Mouse (Mus musculus): ENCODE results near the gene Gbgt1. TPM values are rescaled to one million over a fixed set of nuclear protein-coding genes. Genes with fewer than 3 reads are reported as not detected.

Gbgt1 gene
- total and polyA plus RNA-seq, 3 experiments: 0.11 TPM; not detected in 2

GRCm38 (mm10) chr2:28495207-28495756 lies 1.4 kb upstream of the Gbgt1 start (continued):
- TF ChIP-seq TBP (IDR thresholded peaks at IDR 0.05; ENCODE audit: low read depth, low read length) (0 out of 2 replicates have a peak, but pooled peaks have one; percentile 36), CTCF (IDR thresholded peaks at IDR 0.05 in 2 of 3, conservative IDR thresholded peaks at IDR 0.05 in 1 of 3; ENCODE audit: control insufficient read depth in 1 of 3, insufficient read depth in 1 of 3, low read depth in 2 of 3, low read length in 3 of 3, poor library complexity in 1 of 3, severe bottlenecking in 1 of 3) (peak; percentile 28 to 75 (median 72)), ZKSCAN1 (IDR thresholded peaks at IDR 0.05; ENCODE audit: low read depth, low read length) (no peak; the same call in 1 of the 2 replicates), MAZ (IDR thresholded peaks at IDR 0.05; ENCODE audit: low read depth, low read length) (no peak), ELF1 (IDR thresholded peaks at IDR 0.05; ENCODE audit: low read depth, low read length) (no peak), NELFE (IDR thresholded peaks at IDR 0.05; ENCODE audit: low read depth, low read length) (no peak), HCFC1 (IDR thresholded peaks at IDR 0.05; ENCODE audit: low read depth, low read length) (no peak), MXI1 (IDR thresholded peaks at IDR 0.05; ENCODE audit: low read depth, low read length) (peak; percentile 66; the same call in 1 of the 2 replicates), NRF1 (IDR thresholded peaks at IDR 0.05; ENCODE audit: insufficient read depth, low read depth, low read length, poor library complexity, severe bottlenecking) (no peak), TAL1 (IDR thresholded peaks at IDR 0.05; ENCODE audit: low read length) (no peak), SMC3 (IDR thresholded peaks at IDR 0.05; ENCODE audit: low read depth, low read length) (peak; percentile 40), EP300 (IDR thresholded peaks at IDR 0.05; ENCODE audit: low read depth in 1 of 2, low read length in 2 of 2) (peak in 1 of 2 experiments; percentile 14; a peak in 1 of 4 replicates), GATA1 (IDR thresholded peaks at IDR 0.05; ENCODE audit: low read depth, low read length) (no peak), E2F4 (IDR thresholded peaks at IDR 0.05; ENCODE audit: borderline replicate concordance, low read depth, low read length) (no peak), ZNF384 (IDR thresholded peaks at IDR 0.05; ENCODE audit: low read depth, low read length) (peak; percentile 95), USF2 (IDR thresholded peaks at IDR 0.05; ENCODE audit: borderline replicate concordance in 1 of 2, insufficient read depth in 1 of 2, low read depth in 1 of 2, low read length in 2 of 2) (no peak), TCF12 (IDR thresholded peaks at IDR 0.05; ENCODE audit: low read depth, low read length) (0 out of 2 replicates have a peak, but pooled peaks have one; percentile 16), GABPA (IDR thresholded peaks at IDR 0.05; ENCODE audit: low read depth, low read length) (no peak)

DNA sequence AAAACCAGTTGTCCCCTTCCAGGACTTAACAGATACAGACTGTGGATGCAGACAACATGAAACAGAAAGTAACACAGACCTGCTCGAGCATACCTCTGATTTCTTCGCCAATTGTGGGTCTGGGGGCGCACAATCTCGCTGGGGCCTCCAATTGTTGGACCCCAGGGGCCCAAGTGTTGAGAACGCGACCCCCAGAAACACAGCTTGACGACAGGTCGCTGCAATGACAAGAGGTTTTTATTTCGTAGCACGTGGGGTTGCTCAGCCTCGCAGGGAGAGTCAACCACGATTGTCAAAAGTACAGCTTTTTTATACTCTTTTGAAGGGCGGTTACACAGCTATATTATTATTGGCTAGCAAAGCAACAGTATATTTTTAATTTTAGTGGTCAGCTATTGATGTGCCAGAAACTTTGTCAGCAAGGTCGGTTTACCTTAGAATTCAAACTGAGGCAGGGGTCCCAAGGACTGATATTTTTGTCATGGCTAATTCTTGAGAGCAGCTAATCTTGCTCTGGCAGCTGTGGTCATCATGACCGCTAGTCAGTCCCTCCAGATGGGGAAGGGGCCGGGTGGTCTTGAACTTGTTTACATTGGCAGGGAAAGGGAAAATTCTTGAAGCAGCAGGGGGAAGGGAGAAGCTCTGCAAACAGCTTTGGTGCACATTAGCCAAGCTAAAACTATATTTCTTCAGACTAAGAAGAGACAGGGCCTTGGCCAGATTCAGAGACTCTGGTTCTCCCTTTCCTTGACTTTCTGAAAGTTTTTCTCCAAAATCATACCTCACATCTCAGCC lies 693 bp upstream of the Gbgt1 start:
- H3K9ac ChIP-seq (ENCODE audit: control insufficient read depth, low read depth, low read length, poor library complexity, severe bottlenecking): peak overlapping the region; percentile 75
- TF ChIP-seq MYC (IDR thresholded peaks at IDR 0.05; ENCODE audit: low read depth, low read length): peak; percentile 26; the same call in 1 of the 2 replicates
- TF ChIP-seq SMC3 (IDR thresholded peaks at IDR 0.05; ENCODE audit: low read depth, low read length): no peak
- TF ChIP-seq POLR2AphosphoS2 (IDR thresholded peaks at IDR 0.05; ENCODE audit: low read length): no peak
- TF ChIP-seq USF1 (IDR thresholded peaks at IDR 0.05; ENCODE audit: low read depth, low read length): peak; percentile 23; the same call in 1 of the 2 replicates
- peak; percentile 84; the same call in 1 of the 2 replicates for TF ChIP-seq MXI1 (IDR thresholded peaks at IDR 0.05; ENCODE audit: low read depth, low read length)
- TF ChIP-seq SIN3A (IDR thresholded peaks at IDR 0.05; ENCODE audit: low read length): peak; percentile 27; the same call in 1 of the 2 replicates
- TF ChIP-seq MAX (IDR thresholded peaks at IDR 0.05; ENCODE audit: low read length): peak; percentile 77
- no peak for TF ChIP-seq BHLHE40 (IDR thresholded peaks at IDR 0.05; ENCODE audit: borderline replicate concordance, low read depth, low read length)
- TF ChIP-seq POLR2A (IDR thresholded peaks at IDR 0.05; ENCODE audit: control insufficient read depth in 1 of 2, insufficient read depth in 1 of 2, low read depth in 1 of 2, low read length in 2 of 2, poor library complexity in 1 of 2): no peak
- no peaks in the 10 kb centered on the region for H3K9me3 ChIP-seq (replicated peaks; ENCODE audit: insufficient read depth, low read length)
- H3K4me3 ChIP-seq (ENCODE audit: control insufficient read depth in 1 of 2, insufficient read depth in 1 of 2, low read depth in 2 of 2, low read length in 2 of 2): peak overlapping the region; percentile 70 to 86
- no peaks in the 10 kb centered on the region for H3K27me3 ChIP-seq (ENCODE audit: control insufficient read depth in 1 of 2, insufficient read depth in 2 of 2, low read length in 2 of 2)
- H3K27ac ChIP-seq (ENCODE audit: control insufficient read depth, low read depth, low read length): peak overlapping the region; percentile 58
- H3K79me2 ChIP-seq (ENCODE audit: control insufficient read depth, insufficient read depth, low read length, poor library complexity): no peaks in the 10 kb centered on the region
- DNase-seq (ENCODE audit: low read depth, low spot score): no peak
- peaks cover 0 to 5% of the 10 kb centered on the region in 2 experiments; a peak in 1 of 4 replicates for H3K36me3 ChIP-seq (ENCODE audit: control insufficient read depth in 1 of 2, insufficient read depth in 2 of 2, low read length in 2 of 2)
- H3K4me1 ChIP-seq (ENCODE audit: control insufficient read depth in 1 of 2, insufficient read depth in 2 of 2, low read length in 2 of 2): peaks cover 5% of the 10 kb centered on the region in 2 experiments; a peak in 3 of 4 replicates

All from MEL (cell line).